Mouse (Mus musculus) midbrain, postnatal 0 days (tissue): ENCODE results near the gene Ltbp2. TPM values are rescaled to one million over a fixed set of nuclear protein-coding genes. Genes with fewer than 3 reads are reported as not detected.

Experiments
- ATAC-seq: fragments of 200-750 bp; cut with Nextera tagmentation; 2 replicates; pipeline ENCODE4 v1.8.0; 2017; ENCODE audit warnings: moderate number of reproducible peaks, mild to moderate bottlenecking, moderate TSS enrichment, moderate library complexity; ENCODE audit not compliant: low FRiP score
- DNase-seq: peaks from one replicate; pipeline ENCODE4 v3.0.0-alpha.2; 2015; ENCODE audit warnings: low spot score
- H3K27ac ChIP-seq: fragments of 300-500 bp; sonication (generic); 2 replicates; pipeline ENCODE4 v1.5.1; 2014; ENCODE audit warnings: low read depth, mild to moderate bottlenecking, low read length, mixed read lengths
- H3K27me3 ChIP-seq: fragments of 300-500 bp; sonication (generic); 2 replicates; pipeline ENCODE4 v1.6.1; 2014; ENCODE audit warnings: low read length, control low read depth, mixed read lengths; ENCODE audit not compliant: insufficient read depth
- H3K36me3 ChIP-seq: fragments of 300-500 bp; sonication (generic); 2 replicates; pipeline ENCODE4 v1.6.1; 2014; ENCODE audit warnings: low read length, control low read depth, mixed read lengths; ENCODE audit not compliant: insufficient read depth
- H3K4me1 ChIP-seq: fragments of 300-500 bp; sonication (generic); 2 replicates; pipeline ENCODE4 v1.6.1; 2014; ENCODE audit warnings: mild to moderate bottlenecking, control low read depth, antibody characterized with exemption, low read length, mixed read lengths; ENCODE audit not compliant: insufficient read depth
- H3K4me2 ChIP-seq: fragments of 300-500 bp; sonication (generic); 2 replicates; pipeline ENCODE4 v1.6.1; 2014; ENCODE audit warnings: low read depth, mild to moderate bottlenecking, low read length, mixed read lengths; ENCODE audit not compliant: poor library complexity, severe bottlenecking
- H3K4me3 ChIP-seq: fragments of 300-500 bp; sonication (generic); 2 replicates; pipeline ENCODE4 v1.5.1; 2014; ENCODE audit warnings: low read depth, mild to moderate bottlenecking, low read length, moderate library complexity
- H3K9ac ChIP-seq: fragments of 300-500 bp; sonication (generic); replicated peaks from 2 replicates; pipeline ENCODE4 v1.6.1; 2014; ENCODE audit warnings: mild to moderate bottlenecking, low read length, moderate library complexity, mixed read lengths; ENCODE audit not compliant: poor library complexity, severe bottlenecking
- H3K9me3 ChIP-seq: fragments of 300-500 bp; sonication (generic); 2 replicates; pipeline ENCODE4 v1.6.1; 2016; ENCODE audit warnings: low read length, control low read depth
- CTCF ChIP-seq: IDR thresholded peaks from 2 replicates; pipeline ENCODE4 v1.5.1; 2016; ENCODE audit warnings: antibody characterized with exemption, mild to moderate bottlenecking
- WGBS: fragments of 180-500 bp; shearing (Covaris S2); extraction: QIAGEN DNeasy Blood & Tissue Kit; methylation state at CpG from one replicate; pipeline ENCODE4 v1.1.7; 2014; 5-methylcytosine and 5-hydroxymethylcytosine counted together
- polyA plus RNA-seq: library from polyadenylated mRNA; unstranded; fragments of >200 nt; fragmentation: Nextera tagmentation; extraction: Ambion mirVana; gene quantifications from 2 replicates; pipeline ENCODE4 v1.2.1, GENCODE M21; 2015
- total RNA-seq: library from RNA; depleted of rRNA; stranded (reverse); fragments of >200 nt; gene quantifications from 2 replicates; pipeline ENCODE4 v1.2.3, GENCODE M21; 2014

Ltbp2 gene
- total and polyA plus RNA-seq, 2 experiments from 2014 or later: 0.14 to 4.0 TPM

GRCm38 (mm10) chr12:84794647-84795046 is 81.7 kb downstream of the Ltbp2 start:
- 90% methylated on average over 8 of the region's 8 CpGs for WGBS
- ATAC-seq (no peak), DNase-seq (no peak)
- H3K27ac ChIP-seq: no peak overlapping the region
- H3K36me3 ChIP-seq: no peaks in the 10 kb centered on the region
- no peaks in the 10 kb centered on the region for H3K9me3 ChIP-seq
- no peak overlapping the region for H3K9ac ChIP-seq
- H3K4me1 ChIP-seq: no peaks in the 10 kb centered on the region
- H3K27me3 ChIP-seq: no peaks in the 10 kb centered on the region
- no peak overlapping the region for H3K4me3 ChIP-seq
- TF ChIP-seq CTCF: no peak
- no peak overlapping the region for H3K4me2 ChIP-seq

- Histone ChIP-seq H3K4me1 (no peaks in the 10 kb centered on the region), H3K27ac (no peak overlapping the region), H3K4me3 (no peak overlapping the region), H3K4me2 (no peak overlapping the region), H3K9me3 (no peaks in the 10 kb centered on the region), H3K27me3 (no peaks in the 10 kb centered on the region), H3K36me3 (no peaks in the 10 kb centered on the region), H3K9ac (no peak overlapping the region)
- TF ChIP-seq CTCF: no peak
- no peak for DNase-seq
- no peak for ATAC-seq
- 82% methylated on average over 4 of the region's 4 CpGs for WGBS
These were observed 83.7 kb downstream of the Ltbp2 start for GRCm38 (mm10) chr12:84792629-84793028.

GRCm38 (mm10) chr12:84790853-84791252 is 85.5 kb downstream of the Ltbp2 start:
- Histone ChIP-seq H3K9ac (no peak overlapping the region), H3K27ac (no peak overlapping the region), H3K4me3 (no peak overlapping the region), H3K36me3 (no peaks in the 10 kb centered on the region), H3K27me3 (no peaks in the 10 kb centered on the region), H3K4me1 (no peaks in the 10 kb centered on the region), H3K9me3 (no peaks in the 10 kb centered on the region), H3K4me2 (no peak overlapping the region)
- WGBS: 72% methylated on average over 10 of the region's 10 CpGs
- TF ChIP-seq CTCF: no peak
- ATAC-seq: no peak
- DNase-seq: no peak

GRCm38 (mm10) chr12:84786091-84786490 is 90.2 kb downstream of the Ltbp2 start:
- H3K4me1 ChIP-seq: no peaks in the 10 kb centered on the region
- H3K36me3 ChIP-seq: no peaks in the 10 kb centered on the region
- no peak for TF ChIP-seq CTCF
- WGBS: 53% methylated on average over 5 of the region's 5 CpGs
- DNase-seq (no peak), ATAC-seq (no peak)
- no peaks in the 10 kb centered on the region for H3K9me3 ChIP-seq
- H3K27me3 ChIP-seq: no peaks in the 10 kb centered on the region
- no peak overlapping the region for H3K4me3 ChIP-seq
- no peak overlapping the region for H3K4me2 ChIP-seq
- no peak overlapping the region for H3K27ac ChIP-seq
- H3K9ac ChIP-seq: no peak overlapping the region

GRCm38 (mm10) chr12:84784604-84785381 is 91.5 kb downstream of the Ltbp2 start:
- DNase-seq: peak; percentile 91
- no peaks in the 10 kb centered on the region for H3K4me1 ChIP-seq
- no peak overlapping the region for H3K4me3 ChIP-seq
- no peaks in the 10 kb centered on the region for H3K9me3 ChIP-seq
- peak; percentile 72 for ATAC-seq
- no peaks in the 10 kb centered on the region for H3K36me3 ChIP-seq
- no peaks in the 10 kb centered on the region for H3K27me3 ChIP-seq
- TF ChIP-seq CTCF: peak; percentile 93
- WGBS: 31% methylated on average over 25 of the region's 25 CpGs
- H3K9ac ChIP-seq: no peak overlapping the region
- H3K27ac ChIP-seq: no peak overlapping the region
- no peak overlapping the region for H3K4me2 ChIP-seq

- Histone ChIP-seq H3K4me3 (no peak overlapping the region), H3K27me3 (no peaks in the 10 kb centered on the region), H3K9ac (no peak overlapping the region), H3K36me3 (no peaks in the 10 kb centered on the region), H3K27ac (no peak overlapping the region), H3K9me3 (no peaks in the 10 kb centered on the region), H3K4me2 (no peak overlapping the region), H3K4me1 (peaks cover 2% of the 10 kb centered on the region; the same call in 1 of the 2 replicates)
- DNase-seq: no peak
- no peak for TF ChIP-seq CTCF
- no peak for ATAC-seq
These were observed 100.1 kb downstream of the Ltbp2 start for GRCm38 (mm10) chr12:84776229-84776628.
